Mouse (Mus musculus) thymus, postnatal 0 days (tissue): ENCODE data around the gene Prkg1. TPM values are rescaled to one million over a fixed set of nuclear protein-coding genes. Genes with fewer than 3 reads are reported as not detected.

Source experiments
- DNase-seq: peaks from one replicate; pipeline ENCODE4 v3.0.0-alpha.2; 2015; ENCODE audit warnings: low spot score
- polyA plus RNA-seq: library from polyadenylated mRNA; unstranded; fragments of >200 nt; fragmentation: Nextera tagmentation; extraction: Ambion mirVana; gene quantifications from 2 replicates; pipeline ENCODE4 v1.2.1, GENCODE M21; 2015

The Prkg1 gene
- polyA plus RNA-seq, 1 experiment from 2014 or later, result 0.27 TPM

GRCm38 (mm10) chr19:31630899-31631869, 133.6 kb downstream of the Prkg1 start:
- DNase-seq, result no peak

GRCm38 (mm10) chr19:31621716-31622115, 143.1 kb downstream of the Prkg1 start:
- DNase-seq, result no peak

- no peak for DNase-seq
These were observed 148.0 kb downstream of the Prkg1 start for GRCm38 (mm10) chr19:31616830-31617229.

- DNase-seq, result no peak
These were observed 148.7 kb downstream of the Prkg1 start for GRCm38 (mm10) chr19:31616159-31616558.

- no peak for DNase-seq
These were observed 151.7 kb downstream of the Prkg1 start for GRCm38 (mm10) chr19:31613146-31613545.

GRCm38 (mm10) chr19:31602578-31602977, 162.3 kb downstream of the Prkg1 start:
- DNase-seq, result no peak

- DNase-seq, result no peak
These were observed 170.8 kb downstream of the Prkg1 start for GRCm38 (mm10) chr19:31594011-31594410.

- no peak for DNase-seq
These were observed 174.1 kb downstream of the Prkg1 start for GRCm38 (mm10) chr19:31590701-31591100.

GRCm38 (mm10) chr19:31577092-31577491, 187.7 kb downstream of the Prkg1 start:
- no peak for DNase-seq

- no peak for DNase-seq
These were observed 200.5 kb downstream of the Prkg1 start for GRCm38 (mm10) chr19:31564329-31564728.

- no peak for DNase-seq
These were observed 218.8 kb downstream of the Prkg1 start for GRCm38 (mm10) chr19:31546063-31546462.

- no peak for DNase-seq
These were observed 233.5 kb downstream of the Prkg1 start for GRCm38 (mm10) chr19:31531249-31531740.

GRCm38 (mm10) chr19:31530616-31531015, 234.2 kb downstream of the Prkg1 start:
- no peak for DNase-seq

GRCm38 (mm10) chr19:31529890-31530289, 234.9 kb downstream of the Prkg1 start:
- no peak for DNase-seq

GRCm38 (mm10) chr19:31514490-31514889, 250.3 kb downstream of the Prkg1 start:
- no peak for DNase-seq

- DNase-seq, result no peak
These were observed 257.0 kb downstream of the Prkg1 start for GRCm38 (mm10) chr19:31507831-31508230.

- no peak for DNase-seq
These were observed 258.5 kb downstream of the Prkg1 start for GRCm38 (mm10) chr19:31506296-31506695.

- no peak for DNase-seq
These were observed 259.8 kb downstream of the Prkg1 start for GRCm38 (mm10) chr19:31505041-31505440.

- no peak for DNase-seq
These were observed 267.4 kb downstream of the Prkg1 start for GRCm38 (mm10) chr19:31497386-31497785.

- DNase-seq, result no peak
These were observed 275.2 kb downstream of the Prkg1 start for GRCm38 (mm10) chr19:31489606-31490005.

- no peak for DNase-seq
These were observed 293.1 kb downstream of the Prkg1 start for GRCm38 (mm10) chr19:31471766-31472165.

GRCm38 (mm10) chr19:31460188-31460587, 304.6 kb downstream of the Prkg1 start:
- no peak for DNase-seq

GRCm38 (mm10) chr19:31444101-31444500, 320.7 kb downstream of the Prkg1 start:
- DNase-seq, result no peak
